ENCODE assay signal across 16 mouse cellular contexts in genomic region chr2:46581773-46582172, GRCm38 (mm10).
DNase-seq lines count a peak whose midpoint lies in the region; ATAC-seq and TF ChIP-seq lines count a peak whose summit lies in the region.
"Had no signal": no experiment of that assay in that cellular context is flagged by ENCODE, and none has a peak within 500 bp of the region (broad histone marks: within the 10 kb centered on the region; RNA-seq: fewer than 3 reads in every experiment).

No protein-coding gene starts in this region.

- H3K4me2 ChIP-seq in embryonic facial prominence, embryonic 14.5 days (ENCODE audit: low read depth, low read length): no peak overlapping the region
- no peak overlapping the region for H3K4me2 ChIP-seq in kidney, embryonic 16.5 days (replicated peaks; ENCODE audit: low read depth, low read length)
- H3K4me2 ChIP-seq: heart, embryonic 15.5 days; lung, embryonic 15.5 days had no signal

- no peak overlapping the region for H3K27ac ChIP-seq in embryonic facial prominence, embryonic 14.5 days (replicated peaks; ENCODE audit: low read depth, low read length)
- no peak overlapping the region for H3K27ac ChIP-seq in embryonic facial prominence, embryonic 10.5 days (replicated peaks)
- no peak overlapping the region for H3K27ac ChIP-seq in kidney, embryonic 16.5 days (ENCODE audit: low read length)
- H3K27ac ChIP-seq in left cerebral cortex, adult 2 months: no peak overlapping the region
- H3K27ac ChIP-seq: heart, embryonic 15.5 days; lung, embryonic 15.5 days; midbrain, embryonic 10.5 days; stomach, postnatal 0 days had no signal

- no peaks in the 10 kb centered on the region for H3K9me3 ChIP-seq in embryonic facial prominence, embryonic 14.5 days (ENCODE audit: control insufficient read depth, low read length)
- no peaks in the 10 kb centered on the region for H3K9me3 ChIP-seq in embryonic facial prominence, embryonic 10.5 days
- H3K9me3 ChIP-seq in kidney, embryonic 16.5 days (ENCODE audit: low read length): no peaks in the 10 kb centered on the region
- H3K9me3 ChIP-seq: heart, embryonic 15.5 days; lung, embryonic 15.5 days; midbrain, embryonic 10.5 days had no signal

- peak; percentile 31 for DNase-seq in embryonic facial prominence, embryonic 14.5 days (ENCODE audit: low spot score)
- no peak for DNase-seq in embryonic facial prominence, embryonic 10.5 days (ENCODE audit: low spot score)
- no peak for DNase-seq in kidney, adult 18-20 months
- peak; percentile 77 for DNase-seq in 3T3-L1 (ENCODE audit: low read depth, low spot score)
- peak; percentile 37 for DNase-seq in brain, adult 2 months (ENCODE audit: low read depth, low spot score)
- DNase-seq in left cerebral cortex, adult 2 months (ENCODE audit: extremely low spot score in 1 of 2, low spot score in 2 of 2): no peak
- DNase-seq: thymus, postnatal 4 days had no signal

- no peaks in the 10 kb centered on the region for H3K27me3 ChIP-seq in embryonic facial prominence, embryonic 14.5 days (replicated peaks; ENCODE audit: control insufficient read depth, insufficient read depth, low read length)
- H3K27me3 ChIP-seq in embryonic facial prominence, embryonic 10.5 days (replicated peaks; ENCODE audit: low read depth, poor library complexity, severe bottlenecking): no peaks in the 10 kb centered on the region
- no peaks in the 10 kb centered on the region for H3K27me3 ChIP-seq in kidney, embryonic 16.5 days (ENCODE audit: insufficient read depth, low read length)
- H3K27me3 ChIP-seq: heart, embryonic 15.5 days; lung, embryonic 15.5 days; Patski had no signal

- 51% methylated on average over 2 of the region's 2 CpGs for WGBS in embryonic facial prominence, embryonic 14.5 days
- WGBS in embryonic facial prominence, embryonic 10.5 days: 65% methylated on average over 2 of the region's 2 CpGs
- 51% methylated on average over 2 of the region's 2 CpGs for WGBS in kidney, embryonic 16.5 days

- no peak overlapping the region for H3K4me3 ChIP-seq in embryonic facial prominence, embryonic 14.5 days (ENCODE audit: low read depth, low read length)
- H3K4me3 ChIP-seq in embryonic facial prominence, embryonic 10.5 days: no peak overlapping the region
- H3K4me3 ChIP-seq in kidney, embryonic 16.5 days (ENCODE audit: low read length): no peak overlapping the region
- no peak overlapping the region for H3K4me3 ChIP-seq in left cerebral cortex, adult 2 months
- H3K4me3 ChIP-seq: erythroblast, embryonic 14.5 days; heart, embryonic 15.5 days; lung, embryonic 15.5 days; midbrain, embryonic 10.5 days had no signal

- no peak for TF ChIP-seq CTCF in left cerebral cortex, adult 2 months (IDR thresholded peaks at IDR 0.05)

- ATAC-seq in embryonic facial prominence, embryonic 14.5 days (ENCODE audit: low read depth): no peak
- ATAC-seq in kidney, embryonic 16.5 days (ENCODE audit: low FRiP score, low TSS enrichment): 0 out of 2 replicates have a peak, but pooled peaks have one; percentile 31
- no peak for ATAC-seq in frontal cortex, adult (ENCODE audit: low TSS enrichment)
- ATAC-seq: inflammation-experienced regulatory T-cells, adult 6 months; Patski had no signal

- H3K4me1 ChIP-seq in embryonic facial prominence, embryonic 14.5 days (ENCODE audit: control insufficient read depth, insufficient read depth, low read length): no peaks in the 10 kb centered on the region
- H3K4me1 ChIP-seq in embryonic facial prominence, embryonic 10.5 days: no peaks in the 10 kb centered on the region
- H3K4me1 ChIP-seq in kidney, embryonic 16.5 days (ENCODE audit: insufficient read depth, low read length): no peaks in the 10 kb centered on the region
- H3K4me1 ChIP-seq: heart, embryonic 15.5 days; lung, embryonic 15.5 days; midbrain, embryonic 10.5 days had no signal

- no peaks in the 10 kb centered on the region for H3K36me3 ChIP-seq in embryonic facial prominence, embryonic 14.5 days (ENCODE audit: control insufficient read depth, insufficient read depth, low read length)
- no peaks in the 10 kb centered on the region for H3K36me3 ChIP-seq in embryonic facial prominence, embryonic 10.5 days (replicated peaks)
- no peaks in the 10 kb centered on the region for H3K36me3 ChIP-seq in kidney, embryonic 16.5 days (ENCODE audit: insufficient read depth, low read length)
- H3K36me3 ChIP-seq: heart, embryonic 15.5 days; lung, embryonic 15.5 days; midbrain, embryonic 10.5 days had no signal

- intact Hi-C loops in left cerebral cortex, adult 2 months (cut with DNase I): no loop called here

- H3K9ac ChIP-seq in embryonic facial prominence, embryonic 14.5 days (ENCODE audit: low read depth, low read length): no peak overlapping the region
- H3K9ac ChIP-seq in kidney, embryonic 16.5 days (replicated peaks; ENCODE audit: low read length): no peak overlapping the region
- H3K9ac ChIP-seq: heart, embryonic 15.5 days; lung, embryonic 15.5 days had no signal

Comparison
In these comparisons a context has a peak if more than half of its experiments do, and no peak if none do; other contexts are left out.
1. DNase-seq: peak in embryonic facial prominence, embryonic 14.5 days (single experiment), 3T3-L1 (single experiment) and brain, adult 2 months (single experiment); none in embryonic facial prominence, embryonic 10.5 days (single experiment), kidney, adult 18-20 months (single experiment) and left cerebral cortex, adult 2 months (0 of 2).